Mouse (Mus musculus) c-Kit-positive CD71-positive TER-119-negative erythroid progenitor cells, embryonic 14.5 days (primary cell): ENCODE data around the gene Polr3b.
A peak's percentile ranks its signal among the peaks of the same experiment; 100 is the strongest.

Experiments
- DNase-seq: peaks from one replicate; pipeline ENCODE4 v3.0.0-alpha.2; 2013; ENCODE audit warnings: low read depth

Gene Polr3b

DNA sequence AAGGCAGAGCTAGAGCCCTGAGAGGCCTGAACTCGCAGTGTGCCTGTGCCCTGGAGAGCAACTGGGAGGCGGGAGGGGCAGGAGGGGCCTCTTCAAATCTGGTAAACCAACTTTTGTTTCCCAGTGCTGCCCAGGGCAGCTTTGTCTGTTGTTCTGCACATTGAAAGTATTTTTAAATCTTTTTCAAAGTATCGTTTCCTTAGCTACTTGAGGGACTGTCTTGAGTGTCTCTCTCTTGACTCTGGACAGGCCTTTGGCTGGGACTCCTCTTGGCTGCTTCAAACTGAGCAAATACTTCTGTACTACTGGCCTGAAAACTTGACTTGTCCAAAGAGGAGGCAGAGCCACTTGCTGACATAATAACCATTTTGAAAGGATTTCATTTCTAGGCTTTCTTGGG lies 11.3 kb upstream of the Polr3b start:
- no peak for DNase-seq

DNA sequence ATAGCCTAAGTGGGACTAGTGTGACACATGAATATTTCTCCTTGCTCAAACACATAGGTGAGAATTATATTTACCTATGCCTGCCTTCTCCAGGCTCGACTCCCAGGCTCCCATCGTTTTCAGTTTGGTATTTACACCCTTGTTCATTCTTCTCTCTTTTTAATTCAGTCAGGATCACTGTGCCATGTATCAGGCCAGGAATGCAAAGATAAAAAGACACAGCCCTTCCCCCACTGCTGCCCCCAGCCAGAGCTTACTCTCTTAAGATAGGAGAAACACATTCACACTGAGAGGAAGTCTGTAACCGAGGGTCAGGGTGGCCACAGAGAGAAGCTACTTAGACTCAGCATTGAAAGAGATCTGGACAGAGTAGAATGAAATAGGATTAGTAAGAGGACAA lies 10.4 kb upstream of the Polr3b start:
- DNase-seq = no peak

DNA sequence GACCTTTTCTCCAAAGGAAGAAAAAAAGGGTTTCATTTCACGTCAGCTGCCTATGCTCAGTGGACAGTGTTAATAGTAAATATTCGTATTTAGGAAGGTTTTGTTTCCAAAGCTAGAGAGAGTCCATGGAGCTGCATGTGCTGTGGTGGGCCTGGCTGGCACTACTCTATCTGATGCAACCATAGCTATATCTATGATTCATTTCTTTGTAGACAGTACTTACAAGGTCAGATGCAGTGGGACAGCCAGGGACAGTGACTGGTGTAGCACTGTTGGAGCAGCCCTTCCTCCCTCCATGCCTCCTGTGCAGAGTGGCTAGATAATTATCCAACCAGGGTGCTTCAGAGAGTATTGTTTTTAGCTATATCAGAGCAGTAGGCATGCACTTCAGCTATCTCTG lies 9.8 kb upstream of the Polr3b start:
- DNase-seq = no peak

DNA sequence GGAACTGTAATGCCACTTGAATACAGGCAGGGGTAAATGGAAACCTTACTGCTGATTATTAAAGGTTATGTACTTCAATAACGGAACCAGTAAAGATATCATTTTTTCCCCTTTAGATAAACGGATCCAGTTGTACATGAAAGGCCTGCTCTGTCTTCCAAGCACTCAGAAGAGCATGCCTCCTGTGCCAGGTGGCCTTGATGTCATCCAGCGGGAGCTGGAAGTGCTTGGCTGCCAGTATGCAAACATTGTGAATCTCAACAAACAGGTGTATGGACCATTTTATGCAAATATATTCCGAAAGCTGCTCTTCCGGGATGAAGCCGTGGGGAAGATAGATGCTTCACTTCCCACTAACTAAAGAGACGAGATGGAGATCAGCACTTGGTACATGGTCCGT lies 8.7 kb upstream of the Polr3b start:
- DNase-seq = no peak

DNA sequence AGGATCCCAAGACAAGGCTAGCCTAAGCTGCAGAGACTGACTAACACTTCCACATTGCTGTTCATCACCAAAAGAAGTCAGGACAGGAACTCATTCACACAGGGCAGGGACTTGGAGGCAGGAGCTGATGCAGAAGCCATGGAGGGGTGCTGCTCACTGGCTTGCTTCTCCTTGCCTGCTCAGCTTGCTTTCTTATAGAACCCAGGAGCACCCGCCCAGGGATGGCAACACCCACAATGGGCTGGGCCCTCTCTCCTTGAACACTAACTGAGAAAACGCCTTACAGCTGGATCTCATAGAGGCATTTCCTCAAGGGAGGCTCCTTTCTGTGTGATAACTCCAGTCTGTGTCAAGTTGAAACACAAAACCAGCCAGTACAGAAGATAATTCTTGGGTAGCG lies 7.0 kb upstream of the Polr3b start:
- DNase-seq = no peak

DNA sequence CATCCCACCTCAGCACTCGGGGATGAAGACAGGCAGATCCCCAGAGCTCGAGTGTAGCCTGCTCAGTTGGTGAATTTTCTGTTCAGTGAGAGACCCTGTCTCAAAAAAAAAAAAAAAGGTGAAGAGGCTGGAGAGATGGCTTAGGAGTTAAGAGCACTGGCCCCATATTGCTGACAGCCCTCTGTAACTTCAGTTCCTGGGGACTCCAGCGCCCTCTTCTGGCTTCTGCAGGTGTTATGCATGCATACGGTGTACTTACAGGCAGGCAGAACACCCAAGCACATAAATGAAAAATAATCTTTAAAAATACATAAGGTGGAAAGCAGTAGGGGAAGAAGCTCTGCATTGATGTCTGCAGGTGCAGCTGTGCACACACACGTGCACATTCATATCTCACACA lies 9.1 kb downstream of the Polr3b start:
- DNase-seq = no peak

DNA sequence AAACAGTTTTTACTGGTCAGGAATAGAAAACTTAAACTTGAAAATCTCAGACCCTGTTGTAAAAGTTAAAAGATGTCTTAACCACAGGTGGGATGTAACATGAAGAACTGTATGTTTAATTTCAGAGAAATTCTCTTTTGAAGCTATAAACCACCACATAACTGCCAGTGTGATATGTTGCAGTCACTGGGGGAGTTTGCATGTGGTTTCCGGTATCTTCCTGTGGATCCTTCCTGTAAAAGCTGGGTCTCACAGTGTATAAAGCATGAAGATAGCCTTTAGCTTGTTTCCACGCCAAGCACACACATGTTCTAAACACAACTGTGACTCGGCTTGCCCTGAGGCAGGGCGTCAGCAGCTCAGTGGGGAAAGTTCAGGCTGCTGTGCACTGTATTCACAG lies 9.9 kb downstream of the Polr3b start:
- DNase-seq = no peak

DNA sequence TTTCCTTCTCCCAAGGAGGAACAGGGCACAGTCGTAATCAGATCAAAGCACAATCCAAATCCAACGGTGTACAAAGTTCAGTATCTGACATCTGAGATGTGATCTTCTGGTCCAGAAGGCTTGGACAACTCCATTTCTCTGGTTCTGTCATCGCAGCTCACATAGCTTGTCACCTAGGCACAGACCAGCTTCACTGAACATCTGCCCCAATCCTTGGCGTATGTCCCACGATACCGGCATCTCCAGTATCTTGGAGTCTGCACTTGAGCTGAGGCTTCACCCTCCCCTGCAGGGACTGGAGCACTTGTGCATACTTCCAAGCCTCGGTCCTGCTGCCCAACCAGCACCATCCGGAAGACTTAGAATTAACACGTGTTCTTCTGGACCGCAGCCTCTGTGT lies 14.6 kb downstream of the Polr3b start:
- DNase-seq = no peak

DNA sequence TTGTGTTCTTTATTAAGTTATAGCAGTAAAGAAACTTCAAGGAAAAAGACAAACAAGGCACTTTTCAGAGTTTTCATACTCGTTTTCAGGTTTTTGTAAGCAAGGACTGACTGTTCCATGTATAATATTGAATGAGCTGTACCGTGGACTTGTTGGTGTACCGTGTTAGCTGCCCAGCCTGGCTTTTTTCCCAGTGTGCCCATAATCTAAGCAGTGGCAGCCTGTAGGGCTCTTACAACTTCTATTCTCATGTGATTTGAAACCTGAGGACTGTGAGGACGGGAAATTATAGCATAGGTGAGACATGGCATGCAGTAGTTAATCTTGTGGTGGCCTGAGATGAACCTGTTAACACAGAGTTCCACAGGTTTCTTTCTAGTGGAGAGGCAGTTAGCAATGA lies 16.3 kb downstream of the Polr3b start:
- DNase-seq = no peak

DNA sequence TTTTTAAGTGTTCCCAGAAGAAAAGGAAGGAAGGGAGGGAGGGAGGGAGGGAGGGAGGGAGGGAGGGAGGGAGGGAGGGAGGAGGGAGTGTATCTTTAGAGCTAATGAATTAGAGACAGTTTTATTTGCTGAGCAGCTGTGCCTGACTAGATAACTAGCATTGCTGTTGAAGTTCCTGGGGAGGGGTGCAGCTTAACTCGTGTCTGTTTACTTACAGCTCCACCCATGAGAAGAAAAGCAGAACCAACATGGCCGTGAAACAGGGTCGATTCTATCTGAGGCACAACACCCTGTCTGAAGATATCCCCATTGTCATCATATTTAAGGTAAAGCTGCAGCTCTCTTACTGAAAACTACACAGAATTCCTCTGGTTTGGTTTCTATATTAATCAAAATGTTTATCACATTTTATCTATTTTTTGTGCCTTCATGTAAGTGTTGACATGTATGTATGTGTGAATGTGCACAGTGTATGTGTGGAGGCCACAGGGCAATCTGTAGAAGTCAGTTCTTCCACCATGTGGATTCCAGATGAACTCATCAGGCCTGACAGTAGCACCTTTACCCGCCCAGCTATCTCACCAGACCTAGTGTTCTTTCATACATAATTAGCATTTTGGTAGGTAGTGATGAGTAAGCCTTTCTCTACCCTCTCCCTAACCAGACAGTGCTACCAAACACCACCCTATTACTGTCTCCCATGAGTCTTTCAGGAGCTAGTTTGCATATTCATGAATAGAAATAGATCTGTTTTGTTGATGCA lies 17.6 kb downstream of the Polr3b start:
- peak; percentile 45 for DNase-seq

DNA sequence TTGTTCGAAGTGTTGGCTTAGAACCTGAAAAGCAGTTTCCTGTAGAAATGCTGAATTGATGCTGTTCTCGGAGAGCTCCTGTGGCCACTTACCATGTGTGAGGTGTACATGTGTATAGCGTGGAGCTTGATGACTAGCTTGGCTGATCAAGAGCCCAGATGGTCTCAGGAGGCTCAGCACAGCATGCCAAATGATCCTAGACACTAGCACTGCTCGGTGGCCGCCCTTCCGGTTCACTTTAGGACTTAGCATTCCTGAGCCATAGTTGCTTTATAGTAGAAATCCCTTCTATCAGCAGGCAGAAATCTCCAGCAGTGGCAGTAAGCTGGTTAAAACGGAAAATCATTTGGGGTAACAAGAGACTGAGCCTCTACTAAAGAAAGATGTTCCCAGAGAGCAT lies 18.8 kb downstream of the Polr3b start:
- DNase-seq = no peak

DNA sequence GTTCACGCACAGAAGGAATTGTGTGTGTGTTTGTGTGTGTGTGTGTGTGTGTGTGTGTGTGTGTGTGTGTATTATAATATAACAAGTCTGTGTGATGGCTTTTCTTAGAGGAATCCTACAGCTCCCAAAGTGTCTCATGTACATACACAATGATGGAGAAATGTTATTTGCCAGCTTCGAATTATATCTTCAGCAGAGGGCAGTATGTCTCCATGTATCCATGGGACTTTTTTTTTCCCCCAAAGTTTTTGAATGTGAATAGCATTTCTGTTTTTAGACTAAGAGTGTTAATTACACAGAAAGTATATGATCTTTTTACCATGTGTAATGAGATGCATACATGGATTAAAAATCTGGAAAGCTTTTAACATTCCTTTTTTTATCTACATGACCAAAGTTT lies 19.5 kb downstream of the Polr3b start:
- no peak for DNase-seq

DNA sequence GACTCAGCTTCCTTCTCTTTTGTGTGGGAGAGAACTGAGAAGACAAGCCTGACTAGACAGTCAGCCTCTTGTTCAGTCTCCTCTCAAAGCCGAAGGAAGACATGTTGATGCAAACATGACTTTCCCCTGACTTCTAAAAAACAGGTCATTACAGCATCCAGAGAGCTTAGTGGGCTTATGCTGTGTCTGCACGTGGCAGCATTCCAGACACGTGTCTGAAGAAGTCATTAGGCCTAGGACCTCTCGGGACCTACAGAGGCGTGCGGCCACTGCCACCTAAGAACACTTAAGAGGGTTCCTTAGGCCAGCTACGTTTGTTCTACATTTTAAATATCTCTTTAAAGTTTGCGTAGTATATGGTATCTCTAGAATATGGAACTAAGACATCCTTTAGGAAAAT lies 23.8 kb downstream of the Polr3b start:
- no peak for DNase-seq

DNA sequence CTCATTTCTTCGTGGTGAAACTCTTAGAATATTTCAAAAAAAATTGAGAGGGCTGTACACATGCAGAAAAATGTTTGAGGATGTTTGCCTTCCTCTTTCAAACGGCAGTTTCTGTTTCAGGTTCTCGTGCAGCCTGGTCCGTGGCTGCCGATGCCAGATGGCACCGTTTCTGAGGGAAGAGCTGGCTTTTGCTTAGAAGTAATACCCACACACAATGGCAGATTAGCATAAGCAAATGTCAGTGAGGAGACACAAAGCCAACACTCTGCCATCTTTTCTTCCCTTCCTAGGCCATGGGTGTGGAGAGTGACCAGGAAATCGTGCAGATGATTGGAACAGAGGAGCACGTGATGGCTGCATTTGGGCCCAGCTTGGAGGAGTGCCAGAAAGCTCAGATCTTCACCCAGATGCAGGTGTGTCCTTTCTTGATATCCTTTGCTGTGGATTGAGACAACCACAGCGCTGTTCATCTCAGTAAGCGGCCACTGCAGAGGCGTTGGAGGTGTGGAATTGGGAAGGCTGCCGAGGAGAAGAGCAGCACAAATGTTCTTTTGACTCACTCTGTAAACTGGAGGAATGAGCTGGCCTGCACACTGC lies 24.5 kb downstream of the Polr3b start:
- DNase-seq = no peak

DNA sequence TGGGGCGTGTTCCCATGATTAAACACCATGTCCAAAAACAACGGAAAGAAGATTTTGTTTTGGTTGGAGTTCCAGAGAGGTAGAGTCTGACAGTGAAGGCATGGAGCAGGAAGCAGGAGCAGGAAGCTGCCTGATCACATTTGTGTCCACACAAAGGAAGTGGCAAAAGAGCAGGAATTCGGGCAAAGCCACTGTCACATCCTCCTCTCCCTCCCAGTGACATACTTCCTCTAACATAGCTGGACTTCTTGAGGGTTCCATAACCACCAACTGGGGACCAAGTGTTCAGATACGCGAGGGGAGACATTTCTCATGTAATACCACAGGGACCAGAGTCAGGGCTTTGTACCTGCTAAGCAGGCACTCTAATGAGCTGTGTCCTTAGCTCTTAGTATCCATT lies 25.2 kb downstream of the Polr3b start:
- no peak for DNase-seq

DNA sequence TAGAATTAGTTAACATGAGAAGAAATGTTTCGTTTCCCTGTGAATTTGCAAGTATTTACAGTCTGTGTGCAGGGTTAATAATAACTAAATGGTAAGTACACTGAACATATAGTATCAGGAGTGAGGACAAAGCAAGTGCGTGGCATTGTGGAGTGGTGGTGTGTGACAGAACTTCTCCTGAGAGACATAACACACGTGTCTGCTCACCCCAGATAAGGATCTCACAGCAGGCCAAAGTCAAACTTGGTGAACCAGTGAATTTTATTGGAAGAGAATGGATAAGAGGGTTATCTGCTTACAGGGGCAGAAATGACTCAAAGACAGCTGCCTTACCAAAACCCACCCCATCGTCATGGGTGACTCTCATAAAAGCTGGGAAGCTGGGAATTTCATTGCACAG lies 26.8 kb downstream of the Polr3b start:
- DNase-seq = no peak

DNA sequence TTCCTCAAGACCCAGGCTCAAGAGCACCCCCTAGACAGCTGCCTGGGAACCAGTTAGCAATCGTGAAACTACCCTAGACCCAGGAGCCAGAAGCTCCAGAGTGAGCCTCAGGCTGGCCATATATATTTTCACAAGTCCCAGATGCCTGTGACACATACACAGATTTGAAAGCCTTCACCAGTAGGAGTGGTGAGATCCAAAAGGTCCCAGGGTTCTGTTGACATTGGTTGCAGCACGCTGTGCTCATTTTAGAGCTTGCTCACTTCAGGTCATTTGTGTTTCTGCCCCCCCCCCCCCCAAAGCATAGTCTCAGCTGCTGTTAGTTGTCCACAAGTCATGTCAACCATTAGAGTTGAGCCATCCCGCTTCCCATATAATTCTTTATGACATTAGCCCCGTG lies 31.9 kb downstream of the Polr3b start:
- no peak for DNase-seq

DNA sequence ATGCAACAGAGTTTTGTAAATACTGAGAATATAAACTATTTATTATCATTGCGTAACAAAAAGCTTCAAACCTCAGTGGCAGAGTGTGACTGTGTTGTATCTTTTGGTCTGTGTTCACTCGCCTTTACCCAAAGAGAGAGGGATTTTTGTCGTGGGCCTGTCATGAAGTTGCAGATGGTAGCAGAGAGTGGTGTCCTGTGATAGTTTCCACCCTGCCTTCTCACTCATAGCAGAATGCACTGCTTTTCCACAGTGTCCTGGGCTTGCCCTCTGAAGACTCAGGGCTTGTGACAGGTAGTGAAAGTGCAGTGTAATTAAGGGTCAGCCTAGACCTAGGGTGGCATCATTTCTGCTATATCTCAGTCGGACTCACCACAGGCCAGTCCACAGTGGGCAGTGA lies 32.6 kb downstream of the Polr3b start:
- no peak for DNase-seq

DNA sequence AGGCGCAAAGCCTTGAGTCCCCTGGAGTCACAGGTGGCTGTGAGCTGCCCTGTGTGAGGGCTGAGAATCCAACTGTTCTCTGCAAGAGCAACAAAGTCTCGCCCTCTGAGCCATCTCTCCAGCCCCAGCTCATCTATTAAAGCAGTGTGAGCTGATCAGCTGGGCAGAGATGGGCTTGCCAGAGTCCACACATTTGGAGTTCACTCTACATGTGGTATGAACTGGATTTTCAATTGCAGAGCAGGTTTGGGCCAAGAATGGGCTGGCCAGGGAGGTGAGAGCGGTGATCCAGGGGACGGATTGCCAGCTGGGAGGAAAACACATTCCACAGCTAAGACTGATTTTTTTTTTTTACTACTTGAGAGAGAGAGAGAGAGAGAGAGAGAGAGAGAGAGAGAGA lies 34.5 kb downstream of the Polr3b start:
- DNase-seq = no peak

DNA sequence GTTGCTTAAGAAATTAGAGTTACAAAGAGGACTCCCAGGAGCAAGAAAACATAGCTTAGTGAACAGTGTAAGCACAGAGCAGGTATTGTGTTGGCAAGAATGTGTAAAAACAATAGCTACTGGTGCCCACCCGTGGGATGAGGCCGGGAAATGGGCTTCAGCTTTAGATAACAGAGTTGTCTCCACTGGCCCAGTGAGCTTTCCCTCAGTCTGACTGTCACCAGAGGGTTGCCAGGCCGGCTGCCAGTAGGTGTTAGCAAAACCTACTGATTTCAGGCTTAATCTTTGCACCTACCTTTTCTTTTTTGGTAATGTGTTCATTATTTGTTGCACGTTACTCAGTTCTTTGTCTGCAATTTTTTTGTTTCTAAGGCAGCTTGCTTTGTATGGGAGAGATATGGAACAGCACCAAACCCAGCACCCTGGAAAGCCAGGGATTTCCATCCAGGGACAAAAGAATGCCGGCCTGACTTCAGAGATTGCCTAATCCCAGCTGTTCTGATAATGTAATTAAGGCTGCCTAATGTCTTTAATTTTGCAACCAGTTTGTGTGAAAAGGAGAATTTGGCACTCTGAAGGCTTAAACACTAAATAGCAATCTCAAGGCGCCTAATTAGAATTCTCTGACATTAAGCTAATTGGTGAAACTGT lies 35.5 kb downstream of the Polr3b start:
- DNase-seq = no peak

DNA sequence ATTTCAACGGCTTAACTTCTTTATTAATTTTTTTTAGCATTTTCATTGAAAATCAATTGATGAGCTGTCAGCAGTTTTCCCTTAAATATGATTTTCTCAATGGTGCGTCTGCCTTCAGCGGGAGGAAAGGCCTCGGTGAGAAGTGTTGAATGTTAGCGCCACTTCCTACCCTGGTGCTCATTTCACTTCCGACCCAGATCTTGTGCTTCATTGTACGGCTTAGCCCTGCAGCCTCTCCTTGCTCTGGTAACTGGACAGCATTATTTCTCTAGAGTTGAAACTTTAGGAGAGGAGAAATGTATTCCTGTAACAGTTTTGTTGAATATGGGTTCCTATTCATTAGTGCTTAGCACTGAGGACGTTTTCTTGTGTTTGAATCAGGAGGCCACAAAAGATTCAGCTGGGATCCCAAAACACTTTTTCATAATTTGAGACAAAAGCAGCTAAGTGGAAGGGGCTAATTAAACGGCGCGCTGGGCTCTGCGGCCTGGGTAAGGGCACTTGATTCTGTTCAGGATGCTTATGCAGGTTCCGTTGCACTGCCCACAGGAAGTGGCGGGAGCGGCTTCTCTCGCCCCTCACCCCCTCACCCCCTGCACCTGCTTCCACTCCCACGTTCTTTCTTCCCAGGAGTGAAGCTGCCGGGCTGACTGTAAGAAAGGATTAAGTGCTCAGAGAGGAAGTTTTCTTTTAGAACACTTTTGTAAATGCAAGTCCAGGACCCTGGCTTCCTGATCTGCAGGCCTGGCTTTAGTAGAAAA lies 36.2 kb downstream of the Polr3b start:
- no peak for DNase-seq

DNA sequence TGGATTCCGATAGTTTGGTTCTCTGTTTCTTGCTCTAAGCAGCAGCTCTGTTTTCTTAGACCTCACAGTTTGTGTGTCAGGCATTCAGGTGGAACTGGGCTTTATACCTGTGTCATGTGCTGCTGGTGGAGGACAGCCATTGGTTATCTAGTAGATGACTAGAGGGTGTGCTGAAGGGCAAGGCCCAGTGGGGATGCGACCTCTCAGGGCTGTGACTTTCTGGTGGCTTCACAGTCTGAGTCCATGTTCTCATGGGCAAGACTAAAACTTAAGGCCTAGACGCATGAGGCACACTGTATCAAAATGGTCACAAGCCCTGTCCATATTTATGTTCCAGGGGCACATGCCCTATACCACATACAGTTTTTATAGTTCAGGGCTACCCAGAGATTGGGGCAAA lies 37.2 kb downstream of the Polr3b start:
- no peak for DNase-seq

DNA sequence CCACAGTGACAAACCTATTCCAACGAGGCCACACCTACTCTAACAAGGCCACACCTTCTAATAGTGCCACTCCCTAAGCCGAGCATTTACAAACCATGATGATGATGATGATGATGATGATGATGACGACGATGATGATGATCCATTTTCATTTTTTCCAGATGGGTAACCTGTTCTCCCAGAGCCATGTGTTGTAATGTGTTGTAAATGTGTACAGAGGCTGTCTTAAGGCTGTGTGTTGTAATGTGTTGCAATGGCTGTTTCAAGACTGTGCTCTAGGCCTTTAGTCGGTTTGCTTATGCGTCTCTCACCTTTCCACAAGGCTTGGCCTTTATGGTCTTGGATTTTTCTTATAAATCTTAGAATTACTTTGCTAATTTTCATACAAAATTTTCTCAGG lies 40.0 kb downstream of the Polr3b start:
- no peak for DNase-seq
